Mouse (Mus musculus): ENCODE results near the gene Fscn1. TPM values are rescaled to one million over a fixed set of nuclear protein-coding genes. Genes with fewer than 3 reads are reported as not detected.

Gene Fscn1
- polyA plus RNA-seq, 1 experiment = 27.3 TPM

- Histone ChIP-seq H3K36me3 (ENCODE audit: control insufficient read depth, insufficient read depth, low read length) (no peaks in the 10 kb centered on the region), H3K27me3 (ENCODE audit: control insufficient read depth, insufficient read depth, low read length) (peaks cover 4% of the 10 kb centered on the region), H3K27ac (ENCODE audit: control insufficient read depth, insufficient read depth, low read depth, low read length) (no peak overlapping the region), H3K4me1 (ENCODE audit: control insufficient read depth, insufficient read depth, low read length) (peaks cover 10% of the 10 kb centered on the region), H3K4me3 (ENCODE audit: control insufficient read depth, low read depth, low read length) (no peak overlapping the region)
- no peak for TF ChIP-seq CTCF (IDR thresholded peaks at IDR 0.05; ENCODE audit: control insufficient read depth, insufficient read depth, insufficient replicate concordance, low read depth, low read length)
- no peak for TF ChIP-seq POLR2A (IDR thresholded peaks at IDR 0.05; ENCODE audit: control insufficient read depth, low read depth, low read length)
Measured at GRCm38 (mm10) chr5:142927341-142927930, 32.7 kb upstream of the Fscn1 start.

- peak overlapping the region; percentile 79 for H3K4me3 ChIP-seq (ENCODE audit: control insufficient read depth, low read depth, low read length)
- H3K36me3 ChIP-seq (ENCODE audit: control insufficient read depth, insufficient read depth, low read length) = no peaks in the 10 kb centered on the region
- TF ChIP-seq CTCF (IDR thresholded peaks at IDR 0.05; ENCODE audit: control insufficient read depth, insufficient read depth, insufficient replicate concordance, low read depth, low read length) (no peak), POLR2A (IDR thresholded peaks at IDR 0.05; ENCODE audit: control insufficient read depth, low read depth, low read length) (0 out of 2 replicates have a peak, but pooled peaks have one; percentile 27)
- H3K4me1 ChIP-seq (ENCODE audit: control insufficient read depth, insufficient read depth, low read length) = peaks cover 10% of the 10 kb centered on the region
- peak overlapping the region; percentile 88 for H3K27ac ChIP-seq (ENCODE audit: control insufficient read depth, insufficient read depth, low read depth, low read length)
- H3K27me3 ChIP-seq (ENCODE audit: control insufficient read depth, insufficient read depth, low read length) = peaks cover 4% of the 10 kb centered on the region
Measured at GRCm38 (mm10) chr5:142928749-142929399, 31.3 kb upstream of the Fscn1 start.

GRCm38 (mm10) chr5:142929400-142929752, 30.8 kb upstream of the Fscn1 start:
- no peaks in the 10 kb centered on the region for H3K36me3 ChIP-seq (ENCODE audit: control insufficient read depth, insufficient read depth, low read length)
- TF ChIP-seq CTCF (IDR thresholded peaks at IDR 0.05; ENCODE audit: control insufficient read depth, insufficient read depth, insufficient replicate concordance, low read depth, low read length) (no peak), POLR2A (IDR thresholded peaks at IDR 0.05; ENCODE audit: control insufficient read depth, low read depth, low read length) (no peak)
- peaks cover 4% of the 10 kb centered on the region for H3K27me3 ChIP-seq (ENCODE audit: control insufficient read depth, insufficient read depth, low read length)
- H3K27ac ChIP-seq (ENCODE audit: control insufficient read depth, insufficient read depth, low read depth, low read length) = peak overlapping the region; percentile 88
- peaks cover 10% of the 10 kb centered on the region for H3K4me1 ChIP-seq (ENCODE audit: control insufficient read depth, insufficient read depth, low read length)
- peak overlapping the region; percentile 79 for H3K4me3 ChIP-seq (ENCODE audit: control insufficient read depth, low read depth, low read length)

GRCm38 (mm10) chr5:142931241-142931745, 28.9 kb upstream of the Fscn1 start:
- Histone ChIP-seq H3K4me1 (ENCODE audit: control insufficient read depth, insufficient read depth, low read length) (peaks cover 7% of the 10 kb centered on the region), H3K4me3 (ENCODE audit: control insufficient read depth, low read depth, low read length) (no peak overlapping the region), H3K27ac (ENCODE audit: control insufficient read depth, insufficient read depth, low read depth, low read length) (no peak overlapping the region), H3K27me3 (ENCODE audit: control insufficient read depth, insufficient read depth, low read length) (peaks cover 4% of the 10 kb centered on the region), H3K36me3 (ENCODE audit: control insufficient read depth, insufficient read depth, low read length) (no peaks in the 10 kb centered on the region)
- TF ChIP-seq POLR2A (IDR thresholded peaks at IDR 0.05; ENCODE audit: control insufficient read depth, low read depth, low read length) (no peak), CTCF (IDR thresholded peaks at IDR 0.05; ENCODE audit: control insufficient read depth, insufficient read depth, insufficient replicate concordance, low read depth, low read length) (no peak)

GRCm38 (mm10) chr5:142932084-142932685, 28.0 kb upstream of the Fscn1 start:
- Histone ChIP-seq H3K27ac (ENCODE audit: control insufficient read depth, insufficient read depth, low read depth, low read length) (no peak overlapping the region), H3K36me3 (ENCODE audit: control insufficient read depth, insufficient read depth, low read length) (no peaks in the 10 kb centered on the region), H3K27me3 (ENCODE audit: control insufficient read depth, insufficient read depth, low read length) (peaks cover 4% of the 10 kb centered on the region), H3K4me3 (ENCODE audit: control insufficient read depth, low read depth, low read length) (no peak overlapping the region), H3K4me1 (ENCODE audit: control insufficient read depth, insufficient read depth, low read length) (peaks cover 7% of the 10 kb centered on the region)
- no peak for TF ChIP-seq POLR2A (IDR thresholded peaks at IDR 0.05; ENCODE audit: control insufficient read depth, low read depth, low read length)
- TF ChIP-seq CTCF (IDR thresholded peaks at IDR 0.05; ENCODE audit: control insufficient read depth, insufficient read depth, insufficient replicate concordance, low read depth, low read length) = peak; percentile 62; the same call in 1 of the 2 replicates

- TF ChIP-seq CTCF (IDR thresholded peaks at IDR 0.05; ENCODE audit: control insufficient read depth, insufficient read depth, insufficient replicate concordance, low read depth, low read length) = no peak
- no peak for TF ChIP-seq POLR2A (IDR thresholded peaks at IDR 0.05; ENCODE audit: control insufficient read depth, low read depth, low read length)
- Histone ChIP-seq H3K4me1 (ENCODE audit: control insufficient read depth, insufficient read depth, low read length) (peaks cover 7% of the 10 kb centered on the region), H3K27me3 (ENCODE audit: control insufficient read depth, insufficient read depth, low read length) (peaks cover 4% of the 10 kb centered on the region), H3K27ac (ENCODE audit: control insufficient read depth, insufficient read depth, low read depth, low read length) (no peak overlapping the region), H3K36me3 (ENCODE audit: control insufficient read depth, insufficient read depth, low read length) (no peaks in the 10 kb centered on the region), H3K4me3 (ENCODE audit: control insufficient read depth, low read depth, low read length) (no peak overlapping the region)
Measured at GRCm38 (mm10) chr5:142932731-142933130, 27.4 kb upstream of the Fscn1 start.

GRCm38 (mm10) chr5:142935642-142936335, 24.4 kb upstream of the Fscn1 start:
- Histone ChIP-seq H3K4me1 (ENCODE audit: control insufficient read depth, insufficient read depth, low read length) (peaks cover 9% of the 10 kb centered on the region), H3K36me3 (ENCODE audit: control insufficient read depth, insufficient read depth, low read length) (no peaks in the 10 kb centered on the region), H3K27me3 (ENCODE audit: control insufficient read depth, insufficient read depth, low read length) (no peaks in the 10 kb centered on the region), H3K27ac (ENCODE audit: control insufficient read depth, insufficient read depth, low read depth, low read length) (no peak overlapping the region), H3K4me3 (ENCODE audit: control insufficient read depth, low read depth, low read length) (no peak overlapping the region)
- TF ChIP-seq CTCF (IDR thresholded peaks at IDR 0.05; ENCODE audit: control insufficient read depth, insufficient read depth, insufficient replicate concordance, low read depth, low read length) (peak; percentile 29; the same call in 1 of the 2 replicates), POLR2A (IDR thresholded peaks at IDR 0.05; ENCODE audit: control insufficient read depth, low read depth, low read length) (no peak)
